Mouse (Mus musculus) neural tube, embryonic 13.5 days (tissue): ENCODE data around the gene Prdm16. TPM values are rescaled to one million over a fixed set of nuclear protein-coding genes. Genes with fewer than 3 reads are reported as not detected.
A peak's percentile ranks its signal among the peaks of the same experiment; 100 is the strongest.

Source experiments
- ATAC-seq: fragments of 200-750 bp; cut with Nextera tagmentation; 2 replicates; pipeline ENCODE4 v1.8.0; 2017; ENCODE audit warnings: low read depth, mild to moderate bottlenecking, moderate TSS enrichment, moderate library complexity
- H3K27ac ChIP-seq: fragments of 300-500 bp; sonication (generic); replicated peaks from 2 replicates; pipeline ENCODE4 v1.5.1; 2015; ENCODE audit warnings: moderate library complexity, mild to moderate bottlenecking, inconsistent platforms
- H3K27me3 ChIP-seq: fragments of 300-500 bp; sonication (generic); 2 replicates; pipeline ENCODE4 v1.6.1; 2015; ENCODE audit warnings: mild to moderate bottlenecking, inconsistent platforms
- H3K36me3 ChIP-seq: fragments of 300-500 bp; sonication (generic); 2 replicates; pipeline ENCODE4 v1.6.1; 2015; ENCODE audit warnings: mild to moderate bottlenecking, inconsistent platforms
- H3K4me1 ChIP-seq: fragments of 300-500 bp; sonication (generic); replicated peaks from 2 replicates; pipeline ENCODE4 v1.6.1; 2015; ENCODE audit warnings: inconsistent platforms
- H3K4me2 ChIP-seq: fragments of 300-500 bp; sonication (generic); 2 replicates; pipeline ENCODE4 v1.6.1; 2015; ENCODE audit warnings: inconsistent platforms, mild to moderate bottlenecking, moderate library complexity
- H3K4me3 ChIP-seq: fragments of 300-500 bp; sonication (generic); 2 replicates; pipeline ENCODE4 v1.5.1; 2015; ENCODE audit warnings: mild to moderate bottlenecking, inconsistent platforms
- H3K9ac ChIP-seq: fragments of 300-500 bp; sonication (generic); 2 replicates; pipeline ENCODE4 v1.6.1; 2015; ENCODE audit warnings: moderate library complexity, mild to moderate bottlenecking, inconsistent platforms
- H3K9me3 ChIP-seq: fragments of 300-500 bp; sonication (generic); 2 replicates; pipeline ENCODE4 v1.6.1; 2016; ENCODE audit warnings: inconsistent platforms
- WGBS: fragments of 180-500 bp; shearing (Covaris S2); methylation state at CpG from one replicate; pipeline ENCODE4 v1.1.7; 2015; 5-methylcytosine and 5-hydroxymethylcytosine counted together
- polyA plus RNA-seq: library from polyadenylated mRNA; unstranded; fragments of >200 nt; fragmentation: Nextera tagmentation; extraction: Ambion mirVana; gene quantifications from 2 replicates; pipeline ENCODE4 v1.2.1, GENCODE M21; 2015

Gene Prdm16
- polyA plus RNA-seq, 1 experiment from 2014 or later = 10.0 TPM

DNA sequence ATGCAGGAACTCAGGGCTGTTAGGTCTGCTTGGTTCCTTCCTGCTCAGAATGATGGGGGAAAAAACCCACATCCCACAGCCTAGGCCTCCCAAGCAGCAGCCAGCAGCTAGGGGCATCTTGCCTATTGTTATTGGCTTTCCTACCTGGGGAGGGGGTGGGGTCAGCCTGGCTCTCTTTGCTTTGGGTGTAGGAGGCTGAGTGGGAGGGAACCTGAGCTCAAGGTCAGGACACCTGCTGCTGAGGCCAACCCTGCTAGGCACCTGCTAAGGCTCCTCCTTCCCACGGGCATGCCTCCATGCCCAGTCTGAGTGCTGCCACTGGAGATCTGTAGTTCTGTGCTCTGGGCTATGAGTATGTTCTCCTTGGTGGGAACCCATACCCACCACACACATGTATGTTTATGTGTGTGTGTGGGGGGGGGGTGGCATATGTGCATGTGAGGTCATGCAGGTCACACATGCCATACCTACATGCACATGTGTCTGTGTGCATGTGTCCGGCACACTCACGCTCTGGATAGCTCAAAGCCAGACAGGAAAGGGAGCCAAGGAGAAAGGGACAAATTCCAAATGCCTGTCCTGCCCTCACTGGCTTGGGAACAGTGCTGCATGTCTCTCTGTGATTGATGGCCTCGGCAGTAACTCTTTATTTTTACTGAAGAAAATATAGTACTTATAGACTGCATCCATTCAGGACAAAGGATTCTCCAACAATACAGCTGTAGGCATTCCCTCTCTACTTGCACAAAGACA lies 139.1 kb downstream of the Prdm16 start:
- Histone ChIP-seq H3K36me3 (no peaks in the 10 kb centered on the region), H3K4me1 (peaks cover 93% of the 10 kb centered on the region), H3K4me3 (no peak overlapping the region), H3K27me3 (peaks cover 83% of the 10 kb centered on the region), H3K9me3 (no peaks in the 10 kb centered on the region), H3K4me2 (no peak overlapping the region), H3K9ac (no peak overlapping the region), H3K27ac (no peak overlapping the region)
- WGBS = 49% methylated on average over 4 of the region's 4 CpGs
- no peak for ATAC-seq

DNA sequence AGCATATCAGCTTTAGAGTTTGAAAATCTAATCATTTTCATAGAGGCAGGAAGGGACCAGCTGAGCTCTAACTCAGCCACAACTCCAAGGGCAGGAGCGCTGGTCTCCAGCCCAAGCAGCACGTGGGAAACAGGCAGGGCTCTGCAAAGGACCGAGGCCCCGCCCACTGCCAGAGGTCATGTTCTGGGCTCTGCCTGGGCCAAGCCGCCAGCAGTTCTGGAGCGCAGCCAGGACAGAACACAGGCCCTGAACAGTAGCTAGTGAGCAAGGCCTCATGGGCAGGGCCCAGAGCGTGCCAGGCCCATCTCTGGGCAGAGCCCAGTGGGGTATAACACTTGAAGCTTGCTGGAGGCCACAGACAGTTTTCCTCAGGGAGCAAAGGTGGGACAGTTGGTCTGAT lies 139.7 kb downstream of the Prdm16 start:
- no peaks in the 10 kb centered on the region for H3K9me3 ChIP-seq
- 14% methylated on average over 7 of the region's 7 CpGs for WGBS
- H3K27ac ChIP-seq = no peak overlapping the region
- no peak overlapping the region for H3K9ac ChIP-seq
- H3K36me3 ChIP-seq = no peaks in the 10 kb centered on the region
- H3K4me3 ChIP-seq = no peak overlapping the region
- peak; percentile 44 for ATAC-seq
- no peak overlapping the region for H3K4me2 ChIP-seq
- H3K4me1 ChIP-seq = peaks cover 93% of the 10 kb centered on the region
- H3K27me3 ChIP-seq = peaks cover 83% of the 10 kb centered on the region

- Histone ChIP-seq H3K36me3 (no peaks in the 10 kb centered on the region), H3K27me3 (peaks cover 83% of the 10 kb centered on the region), H3K4me3 (no peak overlapping the region), H3K27ac (no peak overlapping the region), H3K4me1 (peaks cover 91% of the 10 kb centered on the region), H3K9me3 (no peaks in the 10 kb centered on the region), H3K4me2 (no peak overlapping the region), H3K9ac (no peak overlapping the region)
- 92% methylated on average over 5 of the region's 5 CpGs for WGBS
- ATAC-seq = no peak
Measured at GRCm38 (mm10) chr4:154496522-154496921, 140.2 kb downstream of the Prdm16 start.

GRCm38 (mm10) chr4:154493996-154494395 lies 142.7 kb downstream of the Prdm16 start:
- peaks cover 76% of the 10 kb centered on the region for H3K4me1 ChIP-seq
- ATAC-seq = no peak
- no peak overlapping the region for H3K4me3 ChIP-seq
- no peak overlapping the region for H3K9ac ChIP-seq
- no peaks in the 10 kb centered on the region for H3K9me3 ChIP-seq
- WGBS = 57% methylated on average over 4 of the region's 4 CpGs
- no peak overlapping the region for H3K4me2 ChIP-seq
- H3K36me3 ChIP-seq = no peaks in the 10 kb centered on the region
- peaks cover 86% of the 10 kb centered on the region for H3K27me3 ChIP-seq
- H3K27ac ChIP-seq = no peak overlapping the region

DNA sequence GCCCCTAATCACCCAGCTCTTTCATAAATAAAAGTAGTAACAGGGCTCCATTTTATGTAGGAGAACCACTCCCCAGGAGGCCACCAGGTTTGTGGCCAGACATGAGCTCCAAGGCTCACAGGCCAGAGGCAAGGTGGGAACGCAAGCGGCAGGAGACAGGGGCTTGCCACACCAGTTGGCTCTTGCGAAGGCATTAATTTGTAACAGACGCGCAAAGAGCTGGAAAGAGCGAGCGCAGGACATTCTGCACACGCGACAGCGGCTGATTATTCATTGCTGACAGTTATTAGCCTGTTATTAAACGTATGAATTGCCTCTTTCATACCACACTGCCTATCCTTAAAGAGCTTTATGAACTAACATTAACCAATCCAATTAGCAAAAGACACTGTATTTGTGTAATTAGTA lies 144.0 kb downstream of the Prdm16 start:
- peaks cover 88% of the 10 kb centered on the region for H3K27me3 ChIP-seq
- WGBS = 17% methylated on average over 11 of the region's 11 CpGs

DNA sequence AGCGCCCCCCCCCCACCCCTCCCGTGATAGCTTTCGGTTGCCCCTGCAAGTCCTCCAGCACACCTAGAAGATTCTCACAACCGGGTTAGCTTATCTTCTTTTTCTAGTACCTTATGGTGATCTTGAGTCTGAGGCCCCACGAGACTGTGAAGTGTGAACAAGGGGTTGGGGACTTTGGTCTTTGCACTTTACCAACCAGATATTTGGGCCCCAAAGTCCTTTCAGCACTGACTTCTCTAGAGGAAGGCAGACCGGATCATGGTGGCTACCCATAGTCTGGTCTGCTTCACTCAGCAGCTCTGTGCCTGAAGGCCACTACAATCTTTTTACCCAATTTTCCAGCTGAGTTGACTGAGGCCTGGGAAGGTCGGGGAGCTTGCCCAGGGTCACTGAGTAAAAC lies 144.4 kb downstream of the Prdm16 start:
- Histone ChIP-seq H3K9ac (no peak overlapping the region), H3K9me3 (no peaks in the 10 kb centered on the region), H3K27ac (no peak overlapping the region), H3K4me3 (no peak overlapping the region), H3K36me3 (no peaks in the 10 kb centered on the region), H3K27me3 (peaks cover 89% of the 10 kb centered on the region), H3K4me1 (peaks cover 70% of the 10 kb centered on the region), H3K4me2 (0 out of 2 replicates have a peak overlapping the region, but pooled peaks have one; percentile 21)
- ATAC-seq = no peak
- WGBS = 72% methylated on average over 7 of the region's 7 CpGs

More for the DNA sequence above, 144.0 kb downstream of the Prdm16 start:
- H3K4me1 ChIP-seq = peaks cover 72% of the 10 kb centered on the region
- ATAC-seq = no peak
- no peak overlapping the region for H3K4me3 ChIP-seq
- H3K27ac ChIP-seq = no peak overlapping the region
- 0 out of 2 replicates have a peak overlapping the region, but pooled peaks have one; percentile 21 for H3K4me2 ChIP-seq
- no peaks in the 10 kb centered on the region for H3K36me3 ChIP-seq
- no peak overlapping the region for H3K9ac ChIP-seq
- H3K9me3 ChIP-seq = no peaks in the 10 kb centered on the region

DNA sequence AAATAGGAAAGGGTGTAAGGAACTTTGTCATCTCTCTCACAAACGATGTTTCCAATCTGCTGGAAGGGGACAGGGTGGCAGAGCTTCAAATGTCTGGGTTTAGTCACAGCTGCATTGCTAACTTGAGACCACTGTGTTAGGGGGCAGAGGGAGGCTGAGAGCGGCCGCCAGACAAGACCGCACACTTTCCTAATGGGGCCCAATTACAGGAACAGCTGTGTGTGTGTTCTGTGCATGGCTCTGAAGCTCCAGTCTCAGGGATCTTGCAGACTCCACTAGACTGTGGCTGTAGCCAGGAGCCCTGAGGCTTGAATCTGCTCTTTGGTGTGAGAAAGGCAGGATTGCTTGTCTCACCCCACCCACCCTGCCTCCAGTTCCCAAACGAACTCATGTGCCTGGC lies 148.6 kb downstream of the Prdm16 start:
- Histone ChIP-seq H3K9ac (no peak overlapping the region), H3K27me3 (peaks cover 94% of the 10 kb centered on the region), H3K4me2 (no peak overlapping the region), H3K4me1 (peaks cover 35% of the 10 kb centered on the region), H3K4me3 (no peak overlapping the region), H3K9me3 (no peaks in the 10 kb centered on the region), H3K27ac (no peak overlapping the region), H3K36me3 (no peaks in the 10 kb centered on the region)
- no peak for ATAC-seq
- WGBS = 24% methylated on average over 5 of the region's 5 CpGs

DNA sequence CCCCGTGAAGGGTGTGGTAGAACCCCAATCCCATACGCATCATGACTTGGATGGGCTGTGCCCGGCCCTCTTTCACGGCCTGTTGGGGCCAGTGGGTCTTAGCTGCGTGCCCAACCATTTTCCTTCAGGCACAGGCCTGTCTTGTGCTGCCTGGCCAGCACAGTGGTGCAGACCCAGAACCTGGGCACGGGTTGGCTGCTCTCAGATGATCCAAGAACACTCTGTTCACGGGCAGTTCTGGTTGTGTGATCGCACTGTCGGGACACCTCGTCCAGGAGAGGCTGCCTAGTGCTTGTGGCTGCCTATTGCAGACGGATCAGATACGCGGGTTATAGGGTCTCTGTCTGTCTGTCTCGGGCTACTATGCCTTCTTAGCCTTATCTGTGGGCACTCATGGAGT lies 154.0 kb downstream of the Prdm16 start:
- Histone ChIP-seq H3K4me2 (no peak overlapping the region), H3K9ac (no peak overlapping the region)
- WGBS = 85% methylated on average over 14 of the region's 14 CpGs

GRCm38 (mm10) chr4:154481771-154482637 lies 154.7 kb downstream of the Prdm16 start:
- Histone ChIP-seq H3K4me2 (no peak overlapping the region), H3K36me3 (no peaks in the 10 kb centered on the region), H3K9ac (no peak overlapping the region), H3K27me3 (peaks cover 95% of the 10 kb centered on the region), H3K4me1 (peaks cover 26% of the 10 kb centered on the region), H3K4me3 (no peak overlapping the region), H3K9me3 (no peaks in the 10 kb centered on the region), H3K27ac (no peak overlapping the region)
- ATAC-seq = no peak
- 62% methylated on average over 14 of the region's 14 CpGs for WGBS

More for the DNA sequence above, 154.0 kb downstream of the Prdm16 start:
- Histone ChIP-seq H3K36me3 (no peaks in the 10 kb centered on the region), H3K9me3 (no peaks in the 10 kb centered on the region), H3K4me3 (no peak overlapping the region), H3K27ac (no peak overlapping the region), H3K27me3 (peaks cover 95% of the 10 kb centered on the region), H3K4me1 (peaks cover 28% of the 10 kb centered on the region)
- ATAC-seq = no peak

GRCm38 (mm10) chr4:154480544-154481260 lies 156.0 kb downstream of the Prdm16 start:
- Histone ChIP-seq H3K9me3 (no peaks in the 10 kb centered on the region), H3K36me3 (no peaks in the 10 kb centered on the region), H3K4me3 (no peak overlapping the region), H3K9ac (no peak overlapping the region), H3K27ac (no peak overlapping the region), H3K27me3 (peaks cover 97% of the 10 kb centered on the region), H3K4me1 (peaks cover 26% of the 10 kb centered on the region), H3K4me2 (no peak overlapping the region)
- 77% methylated on average over 9 of the region's 9 CpGs for WGBS
- ATAC-seq = no peak

GRCm38 (mm10) chr4:154480143-154480542 lies 156.5 kb downstream of the Prdm16 start:
- no peak for ATAC-seq
- no peak overlapping the region for H3K4me2 ChIP-seq
- H3K27ac ChIP-seq = no peak overlapping the region
- H3K27me3 ChIP-seq = peaks cover 99% of the 10 kb centered on the region
- no peak overlapping the region for H3K4me3 ChIP-seq
- H3K36me3 ChIP-seq = no peaks in the 10 kb centered on the region
- 64% methylated on average over 15 of the region's 15 CpGs for WGBS
- no peak overlapping the region for H3K9ac ChIP-seq
- no peaks in the 10 kb centered on the region for H3K9me3 ChIP-seq
- peaks cover 26% of the 10 kb centered on the region for H3K4me1 ChIP-seq
